Mouse (Mus musculus): ENCODE data around the gene Dnah7b.

DNA sequence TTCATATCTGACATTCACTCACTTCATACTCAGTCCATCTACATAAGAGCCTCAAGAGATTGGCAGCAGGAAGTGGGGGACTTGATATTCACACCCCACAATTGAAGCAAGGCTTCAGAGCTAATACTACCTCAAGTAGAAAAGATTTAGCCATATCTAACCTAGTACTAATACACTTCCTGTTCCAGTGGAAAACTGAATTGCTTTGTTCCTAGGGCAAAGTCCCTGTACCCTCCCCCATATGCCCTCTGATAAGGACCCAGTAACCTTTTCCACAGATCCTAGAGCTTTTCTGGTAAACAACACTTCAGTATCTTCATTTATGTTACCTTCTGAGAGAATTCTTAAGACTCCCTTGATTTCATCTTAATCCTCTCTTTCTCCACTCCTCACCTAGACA is 17.9 kb upstream of the Dnah7b start:
- no peak for TF ChIP-seq CTCF (IDR thresholded peaks at IDR 0.05; ENCODE audit: extremely low read depth, insufficient read depth, low read length)
- no peak for TF ChIP-seq POLR2A (IDR thresholded peaks at IDR 0.05; ENCODE audit: extremely low read depth, insufficient read depth, low read length)

Measured in cortical plate, adult 2 months (tissue).